8 mouse cellular contexts compared by ENCODE assay signal in genomic region chr4:115827535-115827887, GRCm38 (mm10). TPM values are rescaled to one million over a fixed set of nuclear protein-coding genes. Genes with fewer than 3 reads are reported as not detected.
DNase-seq lines count a peak whose midpoint lies in the region; ATAC-seq and TF ChIP-seq lines count a peak whose summit lies in the region.
"Had no signal": no experiment of that assay in that cellular context is flagged by ENCODE, and none has a peak within 500 bp of the region (broad histone marks: within the 10 kb centered on the region; RNA-seq: fewer than 3 reads in every experiment).

No protein-coding gene starts in this region.

- TF ChIP-seq POLR2A in spleen, adult 2 months (IDR thresholded peaks at IDR 0.05; ENCODE audit: low read depth, low read length), result no peak
- no peak for TF ChIP-seq POLR2A in embryonic fibroblast, embryonic 13.5 days (IDR thresholded peaks at IDR 0.05; ENCODE audit: low read depth, low read length)

- 4% methylated on average over 4 of the region's 4 CpGs for WGBS in spleen, adult 2 months
- WGBS in liver, embryonic 11.5 days, result 3% methylated on average over 4 of the region's 4 CpGs
- 4% methylated on average over 4 of the region's 4 CpGs for WGBS in stomach, embryonic 16.5 days

- peak overlapping the region; percentile 87 for H3K4me3 ChIP-seq in spleen, adult 2 months (ENCODE audit: extremely low read depth, insufficient read depth, insufficient read length)
- peak overlapping the region; percentile 84 for H3K4me3 ChIP-seq in embryonic fibroblast, embryonic 13.5 days (ENCODE audit: insufficient read depth, low read length)
- H3K4me3 ChIP-seq in liver, embryonic 11.5 days (ENCODE audit: low read depth, low read length), result peak overlapping the region; percentile 91
- H3K4me3 ChIP-seq in stomach, embryonic 16.5 days (replicated peaks; ENCODE audit: low read length), result peak overlapping the region; percentile 59

- peak overlapping the region; percentile 76 for H3K4me2 ChIP-seq in liver, embryonic 11.5 days
- H3K4me2 ChIP-seq in stomach, embryonic 16.5 days (ENCODE audit: low read depth, low read length), result peak overlapping the region; percentile 85

- TF ChIP-seq CTCF in spleen, adult 2 months (IDR thresholded peaks at IDR 0.05; ENCODE audit: extremely low read depth, insufficient read depth, insufficient read length, insufficient replicate concordance), result no peak
- TF ChIP-seq CTCF in embryonic fibroblast, embryonic 13.5 days (IDR thresholded peaks at IDR 0.05; ENCODE audit: borderline replicate concordance, insufficient read depth, low read length), result no peak

- H3K4me1 ChIP-seq in spleen, adult 2 months (ENCODE audit: control insufficient read depth, insufficient read depth, insufficient read length), result peaks cover 10% of the 10 kb centered on the region; the same call in 1 of the 2 replicates
- H3K4me1 ChIP-seq in embryonic fibroblast, embryonic 13.5 days (ENCODE audit: control insufficient read depth, insufficient read depth, low read length), result peaks cover 5% of the 10 kb centered on the region
- peaks cover 44% of the 10 kb centered on the region for H3K4me1 ChIP-seq in liver, embryonic 11.5 days (replicated peaks; ENCODE audit: control insufficient read depth, insufficient read depth, low read length)
- H3K4me1 ChIP-seq in stomach, embryonic 16.5 days (ENCODE audit: control insufficient read depth, insufficient read depth, low read length), result peaks cover 8% of the 10 kb centered on the region

- peak overlapping the region; percentile 83 for H3K27ac ChIP-seq in spleen, adult 2 months (ENCODE audit: insufficient read depth, low read length)
- peak overlapping the region; percentile 23; the same call in 1 of the 2 replicates for H3K27ac ChIP-seq in embryonic fibroblast, embryonic 13.5 days (ENCODE audit: insufficient read depth, low read length)
- peak overlapping the region; percentile 90 for H3K27ac ChIP-seq in liver, embryonic 11.5 days (ENCODE audit: low read depth, low read length)
- peak overlapping the region; percentile 75 for H3K27ac ChIP-seq in stomach, embryonic 16.5 days (ENCODE audit: low read length)

- no peaks in the 10 kb centered on the region for H3K27me3 ChIP-seq in spleen, adult 2 months (ENCODE audit: control insufficient read depth, insufficient read depth, low read length)
- H3K27me3 ChIP-seq in liver, embryonic 11.5 days (replicated peaks; ENCODE audit: control insufficient read depth, insufficient read depth, low read length), result no peaks in the 10 kb centered on the region
- no peaks in the 10 kb centered on the region for H3K27me3 ChIP-seq in stomach, embryonic 16.5 days (ENCODE audit: control insufficient read depth, insufficient read depth, low read length)

- no peak for DNase-seq in spleen, adult 2 months (ENCODE audit: low read depth in 1 of 2, low spot score in 2 of 2)
- no peak for DNase-seq in spleen, postnatal 36 days (ENCODE audit: low spot score in 2 of 2)
- peak; percentile 48 for DNase-seq in liver, embryonic 11.5 days (ENCODE audit: low spot score)
- DNase-seq in right cerebral cortex, adult 18-20 months, result no peak
- DNase-seq in layer of hippocampus, adult 8-10 months (ENCODE audit: low spot score in 2 of 2), result no peak

- H3K36me3 ChIP-seq in spleen, adult 2 months (ENCODE audit: control insufficient read depth, insufficient read depth, low read length), result peaks cover 7% of the 10 kb centered on the region; the same call in 1 of the 2 replicates
- peaks cover 6% of the 10 kb centered on the region; the same call in 1 of the 2 replicates for H3K36me3 ChIP-seq in liver, embryonic 11.5 days (ENCODE audit: control insufficient read depth, insufficient read depth, low read length)
- H3K36me3 ChIP-seq in stomach, embryonic 16.5 days (ENCODE audit: control insufficient read depth, insufficient read depth, low read length), result no peaks in the 10 kb centered on the region; the same call in 1 of the 2 replicates

- H3K9ac ChIP-seq in liver, embryonic 11.5 days (ENCODE audit: low read depth, low read length), result peak overlapping the region; percentile 86
- H3K9ac ChIP-seq in stomach, embryonic 16.5 days (ENCODE audit: low read length), result peak overlapping the region; percentile 72

- 0 out of 2 replicates have a peak, but pooled peaks have one; percentile 1 for ATAC-seq in liver, embryonic 11.5 days (replicated peaks; ENCODE audit: low FRiP score)
- ATAC-seq in stomach, embryonic 16.5 days (ENCODE audit: insufficient read depth, low FRiP score), result no peak

- H3K9me3 ChIP-seq in liver, embryonic 11.5 days (ENCODE audit: control insufficient read depth, low read length), result no peaks in the 10 kb centered on the region
- H3K9me3 ChIP-seq in stomach, embryonic 16.5 days (replicated peaks; ENCODE audit: control insufficient read depth, low read length), result no peaks in the 10 kb centered on the region

RNA-seq across cellular contexts. Expression of gene Mob3c, which starts 0.4 kb away (rescaled TPM):
- 34.5 and 43.3 TPM in 2 replicates for polyA plus RNA-seq in spleen, adult 2 months (2012; rRNA removed)
- polyA plus RNA-seq in embryonic fibroblast, embryonic 13.5 days (2011; ENCODE audit: insufficient read length, low read depth, missing spikeins), result 5.8 and 7.2 TPM in 2 replicates
- polyA plus RNA-seq in liver, embryonic 11.5 days (2014; fragmentation: Nextera tagmentation; extraction: Ambion mirVana), result 9.7 and 9.8 TPM in 2 replicates
- 11.8 and 12.9 TPM in 2 replicates for polyA plus RNA-seq in stomach, embryonic 16.5 days (2015; fragmentation: Nextera tagmentation; extraction: Ambion mirVana)
- total RNA-seq in layer of hippocampus, adult 8-10 months (2022), result 10 to 100 TPM in 1 of 4 experiments, 1 to 10 TPM in 3; 4.5 to 10.2 (median 7.1) TPM

RNA-seq across cellular contexts. Expression of gene Mknk1, which starts 11.5 kb away (rescaled TPM):
- polyA plus RNA-seq in spleen, adult 2 months (2012; rRNA removed), result 68.2 and 69.2 TPM in 2 replicates
- polyA plus RNA-seq in embryonic fibroblast, embryonic 13.5 days (2011; ENCODE audit: insufficient read length, low read depth, missing spikeins), result 23.5 and 30.9 TPM in 2 replicates
- polyA plus RNA-seq in liver, embryonic 11.5 days (2014; fragmentation: Nextera tagmentation; extraction: Ambion mirVana), result 43.8 and 46.9 TPM in 2 replicates
- polyA plus RNA-seq in stomach, embryonic 16.5 days (2015; fragmentation: Nextera tagmentation; extraction: Ambion mirVana), result 42.4 and 42.5 TPM in 2 replicates
- total RNA-seq in layer of hippocampus, adult 8-10 months (2022), result 10 to 100 TPM; 47.2 to 70.6 (median 53.7) TPM

RNA-seq across cellular contexts. Expression of gene Atpaf1, which starts 42.9 kb away (rescaled TPM):
- 20.2 and 35.6 TPM in 2 replicates for polyA plus RNA-seq in spleen, adult 2 months (2012; rRNA removed)
- 29.2 and 31.5 TPM in 2 replicates for polyA plus RNA-seq in embryonic fibroblast, embryonic 13.5 days (2011; ENCODE audit: insufficient read length, low read depth, missing spikeins)
- polyA plus RNA-seq in liver, embryonic 11.5 days (2014; fragmentation: Nextera tagmentation; extraction: Ambion mirVana), result 42.1 and 48.7 TPM in 2 replicates
- 33.7 and 36.2 TPM in 2 replicates for polyA plus RNA-seq in stomach, embryonic 16.5 days (2015; fragmentation: Nextera tagmentation; extraction: Ambion mirVana)
- total RNA-seq in layer of hippocampus, adult 8-10 months (2022), result 10 to 100 TPM; 55.8 to 66.8 (median 63.1) TPM

RNA-seq across cellular contexts. Expression of gene Tex38, which starts 46.7 kb away (rescaled TPM):
- polyA plus RNA-seq in spleen, adult 2 months (2012; rRNA removed), result 0.14 and 0.32 TPM in 2 replicates
- polyA plus RNA-seq in embryonic fibroblast, embryonic 13.5 days (2011; ENCODE audit: insufficient read length, low read depth, missing spikeins), result not detected in 2 replicates
- 0.22 TPM in 1 of 2 replicates, not detected in the other for polyA plus RNA-seq in liver, embryonic 11.5 days (2014; fragmentation: Nextera tagmentation; extraction: Ambion mirVana)
- 0.28 TPM in 1 of 2 replicates, not detected in the other for polyA plus RNA-seq in stomach, embryonic 16.5 days (2015; fragmentation: Nextera tagmentation; extraction: Ambion mirVana)
- total RNA-seq in layer of hippocampus, adult 8-10 months (2022), result under 1 TPM in 2 of 4 experiments, not detected in 2; 0.43 to 0.85 TPM

RNA-seq across cellular contexts. Expression of gene Kncn, which starts 56.7 kb away (rescaled TPM):
- not detected in 2 replicates for polyA plus RNA-seq in spleen, adult 2 months (2012; rRNA removed)
- not detected in 2 replicates for polyA plus RNA-seq in embryonic fibroblast, embryonic 13.5 days (2011; ENCODE audit: insufficient read length, low read depth, missing spikeins)
- polyA plus RNA-seq in liver, embryonic 11.5 days (2014; fragmentation: Nextera tagmentation; extraction: Ambion mirVana), result not detected in 2 replicates
- polyA plus RNA-seq in stomach, embryonic 16.5 days (2015; fragmentation: Nextera tagmentation; extraction: Ambion mirVana), result not detected in 2 replicates
- total RNA-seq in layer of hippocampus, adult 8-10 months (2022), result under 1 TPM in 3 of 4 experiments, not detected in 1; 0.39 to 0.53 (median 0.41) TPM
- polyA plus RNA-seq: large intestine, adult 2 months had no signal

Comparison
In these comparisons a context has a peak if more than half of its experiments do, and no peak if none do; other contexts are left out.
1. H3K27ac ChIP-seq: peak in every context shown above with its lines; median percentile 90 in liver, embryonic 11.5 days; 83 in spleen, adult 2 months; 75 in stomach, embryonic 16.5 days; 23 in embryonic fibroblast, embryonic 13.5 days.